Mouse (Mus musculus) liver, embryonic 12.5 days (tissue): ENCODE data around the gene Dclk2. TPM values are rescaled to one million over a fixed set of nuclear protein-coding genes. Genes with fewer than 3 reads are reported as not detected.

Experiments used
- ATAC-seq: fragments of 200-750 bp; cut with Nextera tagmentation; 2 replicates; pipeline ENCODE4 v1.8.0; 2017; ENCODE audit warnings: moderate number of reproducible peaks, mild to moderate bottlenecking, moderate library complexity
- H3K27ac ChIP-seq: fragments of 300-500 bp; sonication (generic); 2 replicates; pipeline ENCODE4 v1.5.1; 2016; ENCODE audit warnings: mild to moderate bottlenecking
- H3K27me3 ChIP-seq: fragments of 300-500 bp; sonication (generic); replicated peaks from 2 replicates; pipeline ENCODE4 v1.6.1; 2016; ENCODE audit warnings: mild to moderate bottlenecking, moderate library complexity
- H3K36me3 ChIP-seq: fragments of 300-500 bp; sonication (generic); 2 replicates; pipeline ENCODE4 v1.6.1; 2016; ENCODE audit warnings: mild to moderate bottlenecking, moderate library complexity
- H3K4me1 ChIP-seq: fragments of 300-500 bp; sonication (generic); 2 replicates; pipeline ENCODE4 v1.6.1; 2016
- H3K4me2 ChIP-seq: fragments of 300-500 bp; sonication (generic); 2 replicates; pipeline ENCODE4 v1.6.1; 2016; ENCODE audit warnings: mild to moderate bottlenecking, moderate library complexity
- H3K4me3 ChIP-seq: fragments of 300-500 bp; sonication (generic); 2 replicates; pipeline ENCODE4 v1.5.1; 2016; ENCODE audit warnings: mild to moderate bottlenecking, moderate library complexity
- H3K9ac ChIP-seq: fragments of 300-500 bp; sonication (generic); 2 replicates; pipeline ENCODE4 v1.6.1; 2016; ENCODE audit warnings: mild to moderate bottlenecking, moderate library complexity
- H3K9me3 ChIP-seq: fragments of 300-500 bp; sonication (generic); replicated peaks from 2 replicates; pipeline ENCODE4 v1.6.1; 2016; ENCODE audit warnings: mild to moderate bottlenecking, moderate library complexity
- WGBS: fragments of 180-500 bp; shearing (Covaris S2); methylation state at CpG from one replicate; pipeline ENCODE4 v1.1.7; 2016; ENCODE audit not compliant: insufficient replicate concordance; 5-methylcytosine and 5-hydroxymethylcytosine counted together
- polyA plus RNA-seq: library from polyadenylated mRNA; unstranded; fragments of >200 nt; fragmentation: Nextera tagmentation; extraction: Ambion mirVana; gene quantifications from 2 replicates; pipeline ENCODE4 v1.2.1, GENCODE M21; 2016

The Dclk2 gene
- polyA plus RNA-seq, 1 experiment from 2014 or later: 11.3 TPM

DNA sequence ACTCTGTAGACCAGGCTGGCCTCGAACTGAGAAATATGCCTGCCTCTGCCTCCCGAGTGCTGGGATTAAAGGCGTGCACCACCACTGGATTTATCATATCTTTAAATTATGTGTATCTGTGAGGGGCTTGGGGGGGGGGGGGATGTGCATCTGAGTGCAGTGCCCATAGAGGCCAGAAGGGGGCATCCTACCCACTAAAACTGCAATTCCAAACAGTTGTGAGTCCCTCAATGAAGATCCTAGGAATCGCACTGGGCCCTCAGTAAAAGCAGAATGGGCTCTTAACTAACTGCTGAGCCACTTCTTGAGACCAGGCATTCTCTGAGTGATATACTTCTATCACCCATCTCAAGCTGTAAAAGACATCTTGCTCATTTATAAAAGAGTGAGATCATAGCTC is 85.5 kb downstream of the Dclk2 start:
- 80% methylated on average over 4 of the region's 4 CpGs for WGBS
- H3K4me3 ChIP-seq: no peak overlapping the region
- no peak overlapping the region for H3K27ac ChIP-seq
- no peaks in the 10 kb centered on the region for H3K27me3 ChIP-seq
- no peaks in the 10 kb centered on the region for H3K9me3 ChIP-seq
- H3K36me3 ChIP-seq: no peaks in the 10 kb centered on the region
- ATAC-seq: no peak
- no peaks in the 10 kb centered on the region for H3K4me1 ChIP-seq
- H3K4me2 ChIP-seq: no peak overlapping the region
- no peak overlapping the region for H3K9ac ChIP-seq

DNA sequence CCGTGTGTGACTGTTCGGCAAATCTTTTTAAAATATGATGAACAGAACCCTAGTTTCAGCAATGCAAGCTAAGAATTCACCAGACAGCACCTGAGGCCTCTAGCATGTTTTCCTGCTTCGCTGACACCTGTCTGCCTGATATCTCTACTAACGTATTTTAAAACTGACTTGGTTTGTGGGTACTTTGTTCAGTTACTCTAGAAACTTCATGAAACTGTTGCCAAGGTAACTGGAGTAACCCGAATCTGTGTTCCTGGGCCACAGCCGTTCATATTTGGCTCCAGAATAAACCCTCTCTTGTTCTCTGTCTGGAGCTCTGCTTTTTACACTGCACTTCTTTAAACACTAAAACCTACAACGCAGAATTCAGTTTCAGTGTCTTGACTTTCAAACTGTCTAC is 86.3 kb downstream of the Dclk2 start:
- Histone ChIP-seq H3K4me3 (no peak overlapping the region), H3K36me3 (no peaks in the 10 kb centered on the region), H3K4me2 (no peak overlapping the region), H3K4me1 (no peaks in the 10 kb centered on the region), H3K9me3 (no peaks in the 10 kb centered on the region), H3K27me3 (no peaks in the 10 kb centered on the region), H3K27ac (no peak overlapping the region), H3K9ac (no peak overlapping the region)
- ATAC-seq: no peak
- 79% methylated on average over 7 of the region's 7 CpGs for WGBS

DNA sequence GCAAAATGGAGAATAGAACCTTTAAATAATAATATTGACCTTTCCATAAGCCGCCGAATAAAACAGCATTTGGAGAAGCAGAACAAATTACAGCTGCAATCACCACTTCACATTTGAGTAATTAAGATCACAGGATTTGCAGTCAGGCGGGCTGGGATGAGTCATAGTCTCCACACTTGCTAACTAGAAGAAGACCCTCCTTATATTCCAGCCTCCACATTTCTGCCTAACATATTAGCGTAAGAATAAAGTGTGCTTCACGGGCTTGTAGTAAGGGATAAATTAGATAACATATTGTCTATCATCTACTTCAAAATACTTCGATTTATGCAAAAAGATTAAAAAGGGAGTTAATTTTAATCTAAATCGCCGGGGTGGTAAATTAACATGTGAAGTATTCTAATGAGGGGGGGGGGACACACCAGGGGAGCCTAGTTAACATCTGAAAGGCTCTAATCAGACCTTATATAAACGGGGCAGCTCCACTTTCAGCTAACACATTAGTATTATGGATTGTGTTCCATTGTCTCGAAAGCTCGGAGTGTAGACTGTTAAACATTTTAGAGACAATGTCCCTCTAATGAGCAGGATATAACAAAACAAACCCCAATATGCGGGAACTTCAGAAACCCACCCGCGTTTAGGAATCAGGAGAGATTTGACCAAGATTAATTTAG is 87.9 kb downstream of the Dclk2 start:
- Histone ChIP-seq H3K4me1 (no peaks in the 10 kb centered on the region), H3K4me2 (no peak overlapping the region), H3K9ac (no peak overlapping the region), H3K9me3 (no peaks in the 10 kb centered on the region), H3K4me3 (no peak overlapping the region), H3K27ac (no peak overlapping the region), H3K36me3 (no peaks in the 10 kb centered on the region), H3K27me3 (no peaks in the 10 kb centered on the region)
- WGBS: 54% methylated on average over 14 of the region's 14 CpGs
- ATAC-seq: no peak

DNA sequence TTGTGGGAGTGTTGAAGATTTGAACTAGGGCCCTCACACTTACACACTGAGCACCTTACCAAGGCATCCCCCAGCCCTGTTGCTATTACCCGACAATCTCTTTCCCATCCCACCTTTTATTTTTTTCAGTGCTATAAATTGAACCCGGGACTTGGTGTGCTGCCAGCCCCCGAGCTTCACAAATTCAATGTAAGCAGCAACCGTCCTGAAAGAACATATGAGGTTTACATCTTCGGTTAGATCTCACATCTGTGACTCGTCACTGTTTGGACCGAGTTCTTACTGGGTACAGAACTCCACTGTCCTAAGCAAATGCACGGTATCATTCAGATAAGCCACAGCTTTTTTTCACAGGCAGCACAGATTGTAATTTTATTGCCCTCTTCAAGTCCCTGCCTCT is 88.5 kb downstream of the Dclk2 start:
- ATAC-seq: no peak
- no peak overlapping the region for H3K4me3 ChIP-seq
- H3K36me3 ChIP-seq: no peaks in the 10 kb centered on the region
- no peak overlapping the region for H3K27ac ChIP-seq
- no peak overlapping the region for H3K4me2 ChIP-seq
- WGBS: 64% methylated on average over 8 of the region's 8 CpGs
- H3K27me3 ChIP-seq: no peaks in the 10 kb centered on the region
- no peak overlapping the region for H3K9ac ChIP-seq
- H3K9me3 ChIP-seq: no peaks in the 10 kb centered on the region
- H3K4me1 ChIP-seq: no peaks in the 10 kb centered on the region

DNA sequence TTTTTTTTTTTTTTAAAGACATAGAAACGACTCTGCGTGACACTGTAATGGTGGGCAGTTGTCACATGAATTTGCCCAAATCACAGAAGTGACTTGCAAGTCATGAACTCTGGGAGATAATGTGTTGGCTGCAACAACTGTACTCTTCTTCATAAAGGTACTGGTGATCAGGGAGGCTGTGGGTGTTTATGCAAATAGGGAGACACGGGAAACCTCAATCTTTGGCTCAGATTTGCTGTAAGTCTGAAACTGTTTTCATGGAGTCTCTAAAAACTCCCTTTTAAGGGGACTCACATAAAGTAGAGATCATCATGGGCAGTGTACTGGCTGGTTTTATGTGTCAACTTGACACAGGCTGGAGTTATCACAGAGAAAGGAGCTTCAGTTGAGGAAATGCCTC is 93.1 kb downstream of the Dclk2 start:
- H3K4me3 ChIP-seq: no peak overlapping the region
- H3K27me3 ChIP-seq: no peaks in the 10 kb centered on the region
- H3K4me1 ChIP-seq: no peaks in the 10 kb centered on the region
- no peak for ATAC-seq
- H3K9me3 ChIP-seq: no peaks in the 10 kb centered on the region
- no peak overlapping the region for H3K9ac ChIP-seq
- H3K36me3 ChIP-seq: no peaks in the 10 kb centered on the region
- no peak overlapping the region for H3K27ac ChIP-seq
- WGBS: 60% methylated on average over 3 of the region's 3 CpGs
- no peak overlapping the region for H3K4me2 ChIP-seq

DNA sequence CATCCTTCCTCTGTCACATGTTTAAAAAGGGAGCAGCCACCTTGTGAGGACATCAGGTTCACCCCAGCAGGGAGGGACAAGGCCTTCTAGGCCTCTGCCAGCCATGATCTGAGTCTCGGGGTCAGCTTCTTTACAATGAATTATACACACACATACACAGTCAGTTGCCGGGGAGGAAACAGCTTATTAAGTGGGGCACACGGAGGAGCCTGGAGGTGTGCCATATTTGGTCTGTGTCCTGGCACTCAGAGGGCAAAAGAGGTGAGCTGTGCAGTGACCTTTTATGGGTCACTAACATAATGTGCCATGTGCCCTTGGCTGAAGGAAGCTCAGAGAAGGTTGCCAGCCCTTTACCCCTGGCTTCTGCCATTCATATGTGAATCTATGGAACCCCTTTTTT is 99.3 kb downstream of the Dclk2 start:
- H3K36me3 ChIP-seq: no peaks in the 10 kb centered on the region
- no peaks in the 10 kb centered on the region for H3K9me3 ChIP-seq
- no peak for ATAC-seq
- no peak overlapping the region for H3K9ac ChIP-seq
- 77% methylated on average over 3 of the region's 3 CpGs for WGBS
- H3K4me1 ChIP-seq: no peaks in the 10 kb centered on the region
- H3K4me3 ChIP-seq: no peak overlapping the region
- H3K27me3 ChIP-seq: 0 out of 2 replicates have a peak, but pooled peaks cover 2% of the 10 kb centered on the region
- H3K27ac ChIP-seq: no peak overlapping the region
- H3K4me2 ChIP-seq: no peak overlapping the region

DNA sequence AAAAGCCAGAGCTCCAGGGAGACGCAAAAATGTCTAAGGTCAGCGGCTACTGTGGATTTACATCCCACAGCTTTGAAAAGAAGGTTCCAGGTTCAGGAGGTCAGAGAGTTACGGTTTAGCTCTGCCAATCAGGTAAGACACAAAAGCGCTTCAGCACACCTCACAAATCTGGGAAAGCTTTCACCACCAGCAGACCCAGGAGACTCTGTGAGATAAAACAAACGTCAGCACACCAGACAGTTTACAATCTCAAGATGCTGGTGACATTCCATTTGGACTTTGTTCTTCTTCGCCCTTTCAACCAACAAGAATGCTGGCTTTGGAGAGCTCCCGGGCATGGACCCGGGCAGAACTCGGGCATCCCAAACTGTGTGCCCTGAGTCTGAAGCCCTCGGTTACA is 100.3 kb downstream of the Dclk2 start:
- ATAC-seq: no peak
- no peak overlapping the region for H3K4me2 ChIP-seq
- no peak overlapping the region for H3K27ac ChIP-seq
- H3K27me3 ChIP-seq: 0 out of 2 replicates have a peak, but pooled peaks cover 2% of the 10 kb centered on the region
- 64% methylated on average over 10 of the region's 10 CpGs for WGBS
- H3K4me3 ChIP-seq: no peak overlapping the region
- no peaks in the 10 kb centered on the region for H3K36me3 ChIP-seq
- H3K9me3 ChIP-seq: no peaks in the 10 kb centered on the region
- no peaks in the 10 kb centered on the region for H3K4me1 ChIP-seq
- no peak overlapping the region for H3K9ac ChIP-seq

DNA sequence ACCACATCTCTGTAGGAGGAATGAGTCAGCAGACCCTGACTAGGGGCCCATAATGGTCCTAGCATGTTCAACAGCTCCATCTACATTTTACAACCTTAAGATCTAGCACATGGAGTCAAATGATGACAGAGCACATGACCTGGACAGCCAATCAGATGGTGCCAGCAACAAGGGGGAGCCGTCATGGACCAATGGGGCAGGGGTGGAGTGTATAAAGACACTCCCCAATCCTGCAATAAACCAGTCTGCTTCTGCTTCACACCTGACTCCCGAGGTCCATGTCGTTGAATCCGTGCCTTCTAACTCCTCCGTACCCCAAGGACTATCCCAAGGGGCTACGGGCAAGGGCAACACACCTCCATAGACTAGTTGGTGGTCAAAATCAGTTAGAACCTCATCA is 101.3 kb downstream of the Dclk2 start:
- H3K9me3 ChIP-seq: no peaks in the 10 kb centered on the region
- no peak overlapping the region for H3K4me2 ChIP-seq
- H3K9ac ChIP-seq: no peak overlapping the region
- ATAC-seq: no peak
- no peaks in the 10 kb centered on the region for H3K4me1 ChIP-seq
- no peak overlapping the region for H3K4me3 ChIP-seq
- no peak overlapping the region for H3K27ac ChIP-seq
- 89% methylated on average over 6 of the region's 6 CpGs for whole genome bisulfite sequencing
- no peaks in the 10 kb centered on the region for H3K36me3 ChIP-seq
- 0 out of 2 replicates have a peak, but pooled peaks cover 2% of the 10 kb centered on the region for H3K27me3 ChIP-seq

DNA sequence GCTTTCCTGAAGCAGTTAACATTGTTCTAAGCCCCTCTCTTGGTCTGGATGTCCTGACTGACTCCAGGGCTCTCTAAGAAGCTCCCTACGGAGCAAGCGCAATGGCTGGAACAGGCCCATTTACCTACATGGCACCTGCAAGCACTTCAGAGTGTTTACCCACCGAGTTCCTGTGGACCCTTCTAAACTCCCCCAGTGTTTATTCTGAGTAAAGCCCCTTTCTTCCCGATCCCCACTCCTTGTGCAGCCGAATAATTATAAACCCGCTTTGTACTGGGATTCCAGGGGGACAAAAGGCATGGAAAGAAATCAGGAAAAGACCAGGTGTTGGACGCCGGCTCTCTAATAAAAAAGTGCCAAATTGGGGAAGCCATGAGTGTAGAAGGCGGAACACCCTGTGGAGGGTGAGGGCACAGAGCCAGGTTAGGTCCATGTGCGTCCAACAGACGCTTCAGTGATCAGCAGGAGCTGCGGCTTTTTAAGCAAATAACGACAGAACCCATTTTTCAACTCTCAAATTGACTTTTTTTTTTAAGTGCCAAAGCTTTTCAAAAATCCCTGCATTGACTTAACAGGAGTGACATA is 102.6 kb downstream of the Dclk2 start:
- H3K9me3 ChIP-seq: no peaks in the 10 kb centered on the region
- H3K4me1 ChIP-seq: no peaks in the 10 kb centered on the region
- H3K36me3 ChIP-seq: no peaks in the 10 kb centered on the region
- 75% methylated on average over 13 of the region's 13 CpGs for WGBS
- H3K4me2 ChIP-seq: no peak overlapping the region
- H3K27ac ChIP-seq: no peak overlapping the region
- H3K9ac ChIP-seq: no peak overlapping the region
- no peak overlapping the region for H3K4me3 ChIP-seq
- no peak for ATAC-seq
- H3K27me3 ChIP-seq: 0 out of 2 replicates have a peak, but pooled peaks cover 2% of the 10 kb centered on the region

DNA sequence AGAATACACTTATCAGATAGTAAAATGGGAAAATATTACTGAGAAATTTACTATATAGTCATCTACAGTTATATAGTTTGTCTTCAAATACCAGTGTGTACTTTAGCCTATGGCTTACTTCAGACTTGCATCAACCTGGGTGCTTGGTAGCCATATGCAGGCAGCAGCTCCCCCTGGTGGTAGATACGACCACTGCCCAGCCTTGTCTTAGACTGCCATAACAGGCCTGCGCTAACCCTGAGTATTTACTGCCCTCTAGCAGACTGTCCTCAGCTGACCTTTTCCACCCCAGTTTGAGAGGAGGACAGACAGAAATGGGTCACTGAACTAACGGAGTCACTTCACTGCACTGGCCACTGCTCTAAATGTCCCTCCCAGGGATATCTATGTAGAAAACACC is 108.0 kb downstream of the Dclk2 start:
- H3K4me3 ChIP-seq: no peak overlapping the region
- H3K4me2 ChIP-seq: no peak overlapping the region
- H3K4me1 ChIP-seq: no peaks in the 10 kb centered on the region
- ATAC-seq: peak; percentile 93
- 15% methylated on average over 3 of the region's 3 CpGs for WGBS
- no peaks in the 10 kb centered on the region for H3K36me3 ChIP-seq
- H3K27ac ChIP-seq: no peak overlapping the region
- H3K27me3 ChIP-seq: no peaks in the 10 kb centered on the region
- H3K9me3 ChIP-seq: no peaks in the 10 kb centered on the region
- no peak overlapping the region for H3K9ac ChIP-seq

DNA sequence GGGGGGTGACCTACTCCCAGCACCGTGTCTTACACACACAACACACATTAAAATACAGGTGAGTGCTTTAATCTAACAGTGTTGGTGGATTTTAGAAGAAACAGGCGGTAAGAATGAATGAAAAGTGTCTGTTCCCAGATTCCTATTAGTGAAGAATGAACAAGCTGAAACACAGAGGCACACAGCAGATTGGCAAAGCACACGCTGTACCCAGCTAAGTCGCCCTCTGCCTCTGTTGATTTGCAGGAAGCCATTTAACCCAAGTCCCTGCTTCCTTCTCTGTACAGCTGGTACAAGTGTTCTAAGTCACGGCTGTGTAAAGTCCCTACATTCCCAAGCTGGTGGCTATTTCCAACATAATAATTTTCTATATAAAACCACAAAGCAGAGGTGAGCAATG is 109.7 kb downstream of the Dclk2 start:
- Histone ChIP-seq H3K9ac (no peak overlapping the region), H3K27ac (no peak overlapping the region), H3K27me3 (no peaks in the 10 kb centered on the region), H3K4me2 (no peak overlapping the region), H3K9me3 (no peaks in the 10 kb centered on the region), H3K36me3 (no peaks in the 10 kb centered on the region), H3K4me3 (no peak overlapping the region), H3K4me1 (no peaks in the 10 kb centered on the region)
- WGBS: 74% methylated on average over 5 of the region's 5 CpGs
- ATAC-seq: no peak

DNA sequence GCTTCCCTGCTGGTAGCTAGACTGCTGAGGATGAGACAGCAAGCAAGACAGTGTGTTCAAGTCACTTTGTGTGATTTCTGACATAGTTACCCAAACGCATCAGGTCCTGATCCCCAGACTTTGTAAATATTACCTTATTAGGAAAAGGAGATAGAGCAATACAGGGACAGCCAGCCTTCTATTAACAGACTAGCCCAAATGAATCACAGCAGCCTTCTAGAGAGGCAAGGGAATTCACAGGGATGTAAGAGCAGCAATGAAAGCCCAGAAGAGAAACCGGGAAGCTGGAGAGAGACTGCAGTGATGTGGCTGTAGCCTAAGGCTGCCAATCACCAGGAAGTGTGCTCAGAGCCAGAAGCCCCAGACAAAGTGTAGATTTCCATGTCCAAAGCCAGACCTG is 111.0 kb downstream of the Dclk2 start:
- H3K4me1 ChIP-seq: no peaks in the 10 kb centered on the region
- H3K4me2 ChIP-seq: no peak overlapping the region
- no peak overlapping the region for H3K27ac ChIP-seq
- no peak for ATAC-seq
- no peak overlapping the region for H3K9ac ChIP-seq
- no peaks in the 10 kb centered on the region for H3K36me3 ChIP-seq
- no peak overlapping the region for H3K4me3 ChIP-seq
- 55% methylated on average over 2 of the region's 2 CpGs for WGBS
- no peaks in the 10 kb centered on the region for H3K27me3 ChIP-seq
- H3K9me3 ChIP-seq: no peaks in the 10 kb centered on the region

DNA sequence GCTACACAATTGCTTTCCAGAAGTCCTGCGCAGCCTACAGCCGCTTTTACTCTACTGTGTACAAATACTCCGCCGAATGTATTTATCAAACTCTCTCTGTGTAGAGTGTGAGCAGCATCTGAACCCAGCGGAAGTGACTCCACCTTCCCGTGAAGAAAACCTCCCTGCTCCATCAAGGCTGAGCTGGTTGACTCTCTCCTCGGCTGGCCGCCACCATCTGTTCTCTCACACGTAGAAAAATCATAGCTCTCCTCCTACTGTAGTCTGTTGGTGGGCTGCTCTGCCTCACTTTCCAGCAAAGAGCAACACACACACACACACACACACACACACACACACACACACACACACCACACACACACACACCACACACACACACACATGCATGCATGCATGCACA is 111.5 kb downstream of the Dclk2 start:
- Histone ChIP-seq H3K27me3 (no peaks in the 10 kb centered on the region), H3K4me2 (no peak overlapping the region), H3K27ac (no peak overlapping the region), H3K36me3 (no peaks in the 10 kb centered on the region), H3K9ac (no peak overlapping the region), H3K4me3 (no peak overlapping the region), H3K4me1 (no peaks in the 10 kb centered on the region), H3K9me3 (no peaks in the 10 kb centered on the region)
- WGBS: 81% methylated on average over 9 of the region's 9 CpGs
- no peak for ATAC-seq
